Mouse (Mus musculus) right cerebral cortex, postnatal 10 days (tissue): Measurements from ENCODE around the gene Actl11.

Experiments
- DNase-seq, 2 experiments: peaks; one replicate each; pipeline ENCODE4 v3.0.0; 2021; ENCODE audit warnings: low spot score in 2 of 2

Actl11 gene

GRCm38 (mm10) chr9:107919441-107919840 lies 8.8 kb upstream of the Actl11 start:
- DNase-seq = no peak

DNA sequence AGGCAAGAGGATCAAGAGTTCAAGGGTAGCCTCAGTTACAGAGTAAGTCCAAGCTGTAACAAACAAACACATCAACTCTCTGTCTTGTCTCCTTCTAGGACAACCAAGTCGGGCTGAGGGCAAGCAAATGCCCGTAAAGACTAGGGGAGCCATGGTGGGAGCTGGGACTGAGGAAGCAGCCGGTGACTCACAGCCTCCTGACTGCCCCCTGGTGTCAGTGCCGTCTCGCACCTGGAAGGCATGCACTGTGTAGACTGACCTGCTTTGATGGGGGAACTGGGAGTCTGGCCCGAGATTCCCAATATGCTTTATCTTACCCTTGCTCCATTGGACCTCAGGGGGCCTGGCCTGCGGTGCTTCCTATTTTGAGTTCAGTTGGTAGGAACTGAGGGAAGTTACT lies 5.2 kb upstream of the Actl11 start:
- DNase-seq = no peak

DNA sequence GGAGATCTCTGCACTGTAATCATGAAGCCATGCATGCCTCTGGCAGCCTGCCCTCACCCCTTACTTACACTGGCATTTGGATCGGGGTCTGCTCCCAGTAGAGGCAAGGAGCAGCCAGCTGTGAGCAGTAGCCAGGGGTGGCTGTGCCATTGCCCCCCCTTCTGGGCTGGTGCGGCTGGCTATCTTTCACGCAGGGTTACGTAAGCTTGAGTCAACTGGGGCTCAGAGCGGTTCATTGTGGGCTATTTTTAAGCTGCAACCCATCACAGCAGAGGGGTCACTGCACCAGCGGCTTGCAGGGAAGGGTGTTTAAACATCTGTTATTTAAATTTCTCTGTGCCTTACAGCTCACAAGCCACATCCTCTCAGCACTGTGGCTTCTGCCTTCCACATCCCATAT lies 4.3 kb upstream of the Actl11 start:
- DNase-seq = no peak

- DNase-seq = peak; percentile 61 to 70
Measured at GRCm38 (mm10) chr9:107925251-107925650, 3.0 kb upstream of the Actl11 start.

- no peak for DNase-seq
Measured at GRCm38 (mm10) chr9:107926920-107927420, 1.3 kb upstream of the Actl11 start.

DNA sequence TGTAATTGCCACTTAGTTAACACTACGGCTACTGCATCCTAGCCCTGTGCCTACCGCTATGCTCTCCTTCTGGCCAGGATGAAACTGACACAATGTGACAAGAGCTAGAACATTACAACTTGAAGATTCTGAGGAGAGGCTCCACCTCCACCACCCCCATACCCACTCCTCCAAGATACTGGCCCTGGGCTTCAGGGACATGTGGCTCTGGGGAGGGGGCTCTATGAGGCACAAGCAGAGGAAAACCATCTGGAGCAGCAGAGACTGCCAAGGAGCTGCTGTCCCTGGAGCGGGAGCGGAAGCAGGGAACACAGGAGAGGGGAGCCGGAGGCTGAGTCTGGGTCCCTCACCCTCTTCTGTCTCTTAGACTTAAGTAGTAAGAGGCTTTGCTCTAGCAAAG lies 520 bp upstream of the Actl11 start:
- DNase-seq = peak; percentile 74 to 89

GRCm38 (mm10) chr9:107932221-107932620 lies 4.0 kb downstream of the Actl11 start:
- no peak for DNase-seq

GRCm38 (mm10) chr9:107934146-107934545 lies 5.9 kb downstream of the Actl11 start:
- peak; percentile 73 to 83 for DNase-seq

GRCm38 (mm10) chr9:107935374-107935773 lies 7.1 kb downstream of the Actl11 start, which contains the start of gene Camkv:
Camkv (plus strand) TSS chr9:107935674.
- no peak for DNase-seq

DNA sequence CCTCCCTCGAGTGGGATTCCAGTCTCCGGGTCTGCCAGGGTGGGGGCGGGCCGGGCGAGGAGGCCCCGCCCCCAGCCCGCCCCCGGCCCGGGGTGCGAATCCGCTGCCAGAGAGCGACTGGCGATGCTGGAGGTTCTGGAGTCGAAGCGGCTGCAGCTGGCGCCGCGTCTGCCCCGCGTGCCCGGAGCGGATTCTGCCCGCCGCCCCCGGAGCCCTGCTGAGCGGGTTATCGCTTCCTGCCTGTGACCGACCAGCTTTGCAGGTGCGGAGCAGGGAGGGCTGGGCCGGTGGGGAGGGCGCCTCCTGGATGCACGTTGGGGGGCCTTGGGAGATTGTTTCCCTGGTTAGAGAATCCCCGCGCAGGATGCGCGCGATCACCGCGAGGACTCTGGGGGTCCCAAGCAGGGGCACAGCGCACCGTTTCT lies 7.5 kb downstream of the Actl11 start:
- DNase-seq = peak; percentile 73

DNA sequence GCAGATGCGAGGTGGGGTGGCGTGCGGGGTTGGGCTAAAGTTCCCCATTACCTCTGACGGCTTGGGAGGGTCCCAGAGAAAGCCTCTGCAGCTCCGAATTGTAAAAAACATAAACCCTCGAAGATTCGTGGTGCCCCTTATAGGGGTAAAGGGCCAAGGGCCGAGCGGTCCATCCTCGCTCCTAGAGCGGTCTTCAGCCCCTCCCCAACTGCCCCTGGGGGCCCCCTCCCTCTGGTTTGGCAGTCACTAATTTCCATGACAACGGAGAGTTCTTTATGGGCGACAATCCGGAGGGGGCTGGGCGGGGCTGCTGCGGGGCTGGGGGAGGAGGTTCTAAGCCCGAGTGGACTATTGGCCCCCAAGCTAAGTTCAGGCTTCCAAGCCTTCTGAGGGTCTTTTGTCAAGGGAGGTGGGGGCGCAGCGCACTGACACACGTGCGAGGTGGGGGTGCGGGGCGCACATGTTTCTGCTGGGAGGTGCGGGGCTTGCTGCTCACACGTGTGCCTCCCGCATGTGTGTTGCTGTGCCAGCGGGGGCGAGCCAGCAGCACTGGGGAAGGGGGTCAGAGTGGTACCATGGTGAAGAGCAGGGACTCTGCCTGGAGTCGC lies 8.1 kb downstream of the Actl11 start:
- peak; percentile 84 to 85 for DNase-seq

DNA sequence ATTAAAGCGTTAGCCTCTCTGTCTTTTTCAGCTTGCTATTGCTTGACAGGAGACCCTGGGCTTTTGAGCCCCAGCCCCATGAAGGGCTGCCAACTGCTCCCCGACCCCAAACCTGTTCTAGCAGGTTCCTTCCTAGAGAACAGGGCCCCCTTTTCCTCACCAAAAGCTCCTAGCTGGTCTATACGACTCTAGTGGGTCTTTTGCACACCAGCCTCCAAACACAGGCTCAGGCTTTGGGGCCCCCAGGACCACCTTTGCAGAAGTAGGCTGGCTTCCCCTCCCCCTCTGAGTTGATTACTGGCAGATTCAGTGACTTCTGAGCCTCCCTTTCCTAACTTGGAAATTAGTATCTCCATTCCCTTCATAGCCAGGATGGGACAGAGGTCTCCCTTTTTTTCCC lies 8.6 kb downstream of the Actl11 start:
- no peak for DNase-seq

DNA sequence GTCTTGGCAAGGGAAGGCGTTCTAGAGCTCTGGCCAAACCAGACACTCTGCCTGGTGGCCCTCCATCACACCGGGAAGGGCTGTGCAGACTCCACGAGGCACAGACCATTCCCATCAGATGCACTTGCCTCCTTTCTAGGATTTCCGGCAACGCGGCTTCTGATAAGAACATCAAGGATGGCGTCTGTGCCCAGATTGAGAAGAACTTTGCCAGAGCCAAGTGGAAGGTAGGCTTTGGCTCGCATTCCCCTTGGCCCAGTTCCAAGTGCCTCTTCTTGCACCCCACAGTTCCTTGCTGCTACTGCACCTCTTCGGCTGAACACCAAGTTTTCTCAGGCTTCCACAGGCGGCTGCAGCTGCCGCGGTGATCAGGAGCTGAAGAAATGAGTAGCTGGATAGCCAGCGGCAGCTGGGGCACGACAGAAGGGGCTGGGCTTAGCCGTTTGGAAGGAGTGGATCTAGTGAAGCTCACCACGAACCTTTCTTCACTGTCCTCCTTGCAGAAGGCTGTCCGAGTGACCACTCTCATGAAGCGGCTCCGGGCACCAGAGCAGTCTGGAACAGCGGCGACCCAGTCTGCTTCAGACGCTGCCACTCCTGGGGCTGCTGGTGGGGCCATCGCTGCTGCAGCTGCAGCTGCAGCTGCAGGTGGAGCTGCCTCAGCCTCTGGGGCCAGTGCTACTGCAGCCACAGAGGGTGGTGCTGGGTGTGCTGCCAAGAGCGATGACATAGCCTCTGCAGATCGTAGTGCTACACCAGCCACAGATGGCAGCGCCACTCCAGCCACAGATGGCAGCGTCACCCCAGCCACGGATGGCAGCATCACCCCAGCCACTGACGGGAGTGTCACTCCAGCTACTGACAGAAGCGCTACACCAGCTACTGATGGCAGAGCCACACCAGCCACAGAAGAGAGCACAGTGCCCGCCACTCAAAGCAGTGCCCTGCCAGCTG lies 19.2 kb downstream of the Actl11 start:
- no peak for DNase-seq

DNA sequence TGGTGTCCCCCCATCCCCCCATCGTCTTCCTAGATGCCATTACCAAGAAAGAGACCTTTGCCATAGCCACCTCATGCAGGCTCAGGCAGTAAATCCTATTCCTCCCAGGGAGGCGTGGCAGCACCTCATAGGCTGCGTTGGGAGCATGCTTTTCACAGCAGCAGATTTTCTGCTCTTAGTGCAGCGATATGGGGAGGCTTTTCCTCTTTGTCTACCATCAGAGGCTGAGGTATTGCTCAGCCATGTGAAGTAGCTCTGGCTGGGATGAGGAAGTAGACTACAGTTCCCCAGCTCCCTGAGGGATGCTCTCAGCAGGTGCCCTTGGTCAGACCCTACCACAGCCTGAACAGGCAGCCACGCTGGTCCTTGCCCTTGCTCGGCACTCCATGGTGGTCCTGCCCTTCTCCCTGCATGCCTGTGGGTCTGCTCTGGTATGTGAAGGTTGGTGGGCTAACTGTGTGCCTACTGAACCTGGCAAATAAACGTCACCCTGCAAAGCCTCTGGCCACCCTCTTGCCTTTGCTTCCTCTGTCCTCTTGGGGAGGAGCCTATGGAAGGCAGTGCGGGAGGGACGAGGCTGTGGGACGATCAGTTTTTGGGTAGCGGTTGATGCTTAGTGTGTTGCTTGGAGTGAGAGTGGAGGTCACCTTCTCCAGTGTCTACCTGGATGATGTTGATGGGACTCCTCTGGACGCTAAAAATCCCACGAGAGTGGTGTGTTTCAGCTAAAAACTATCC lies 21.1 kb downstream of the Actl11 start:
- no peak for DNase-seq

GRCm38 (mm10) chr9:107949922-107950235 lies 21.6 kb downstream of the Actl11 start, which contains the start of gene Traip:
Traip (plus strand) TSS chr9:107950136.
- no peak for DNase-seq

- DNase-seq = peak; percentile 96 to 97
Measured at GRCm38 (mm10) chr9:107950460-107951355, 22.4 kb downstream of the Actl11 start.

DNA sequence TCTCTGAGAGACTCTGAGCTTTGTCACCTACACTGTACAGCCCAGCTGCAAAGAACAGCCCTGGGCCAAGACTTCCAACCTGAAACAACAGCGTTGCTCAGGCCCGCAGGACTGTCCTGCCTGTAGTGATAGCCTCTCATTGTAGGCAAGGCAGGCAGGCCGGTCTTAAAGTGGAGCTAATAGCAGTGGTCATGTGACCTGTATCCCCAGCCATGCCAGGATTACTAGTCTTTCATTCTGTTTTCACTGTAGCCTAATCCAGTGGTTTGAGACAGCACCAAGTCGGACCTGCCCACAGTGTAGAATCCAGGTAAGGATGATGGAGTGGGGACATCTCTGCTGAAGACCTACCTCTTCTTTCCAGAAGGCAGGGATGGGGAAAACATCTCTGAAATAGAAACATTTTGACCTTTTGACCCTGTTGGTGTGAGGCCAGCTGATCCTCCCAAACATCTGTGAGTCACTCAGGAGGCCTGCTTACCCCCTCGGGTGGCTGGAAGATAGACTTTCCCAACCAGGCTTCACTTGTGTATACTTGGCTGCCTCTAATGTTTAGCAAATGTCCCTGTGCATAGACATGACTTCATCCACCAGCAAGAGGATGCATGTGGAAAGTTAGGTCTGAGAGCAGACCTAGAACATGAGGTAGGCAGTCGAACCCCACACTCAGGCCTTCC lies 27.5 kb downstream of the Actl11 start:
- DNase-seq = no peak

GRCm38 (mm10) chr9:107957141-107957540 lies 28.9 kb downstream of the Actl11 start:
- DNase-seq = no peak

DNA sequence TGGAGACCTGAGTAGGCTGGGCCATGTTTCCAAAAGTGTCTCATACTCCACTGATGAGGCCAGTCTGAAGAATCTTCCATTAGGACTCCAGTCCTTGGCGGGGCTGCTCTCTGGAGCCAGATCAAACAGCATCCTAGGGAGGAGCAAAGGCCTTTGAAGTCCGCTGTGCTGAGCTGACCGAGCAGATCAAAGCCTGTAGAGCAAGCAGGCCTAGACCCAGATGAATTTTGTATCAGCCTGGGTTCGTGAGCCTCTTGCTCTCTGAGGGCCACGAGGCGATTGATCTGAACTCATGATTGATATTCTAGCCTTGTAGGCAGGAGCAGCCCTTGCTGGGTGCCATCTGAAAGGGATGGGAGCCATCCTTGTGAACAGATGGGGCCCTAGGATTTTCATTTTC lies 31.6 kb downstream of the Actl11 start:
- no peak for DNase-seq

DNA sequence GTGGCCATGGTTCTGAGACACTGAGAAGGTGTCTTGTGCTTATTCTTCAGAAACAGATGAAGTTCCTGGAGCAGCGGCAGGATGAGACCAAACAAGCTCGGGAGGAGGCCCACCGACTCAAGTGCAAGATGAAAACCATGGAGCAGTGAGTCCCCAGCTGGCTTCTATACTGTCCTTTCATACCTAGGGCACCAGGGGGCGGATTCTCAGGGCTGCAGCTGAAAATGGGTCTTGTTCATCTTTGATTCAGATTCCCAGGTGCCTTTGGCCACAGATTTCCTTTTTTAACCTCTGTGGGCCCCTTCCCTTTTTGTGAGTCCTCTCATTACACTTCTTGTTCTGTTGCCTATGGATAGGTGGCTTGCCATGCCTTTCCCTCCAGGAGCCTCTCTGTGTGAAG lies 32.7 kb downstream of the Actl11 start:
- DNase-seq = no peak

GRCm38 (mm10) chr9:107961351-107961762 lies 33.1 kb downstream of the Actl11 start:
- peak; percentile 90 to 95 for DNase-seq
